Mouse (Mus musculus) limb, embryonic 12.5 days (tissue): ENCODE measurements around the gene Rapgef2. TPM values are rescaled to one million over a fixed set of nuclear protein-coding genes. Genes with fewer than 3 reads are reported as not detected.

Experiments
- ATAC-seq: fragments of 200-750 bp; cut with Nextera tagmentation; 2 replicates; pipeline ENCODE4 v1.8.0; 2017; ENCODE audit warnings: low read depth, moderate TSS enrichment; ENCODE audit not compliant: insufficient number of reproducible peaks, insufficient read depth, low FRiP score, low TSS enrichment
- H3K27ac ChIP-seq: fragments of 300-500 bp; sonication (generic); 2 replicates; pipeline ENCODE4 v1.5.1; 2016; ENCODE audit warnings: mild to moderate bottlenecking, moderate library complexity
- H3K27me3 ChIP-seq: fragments of 300-500 bp; sonication (generic); 2 replicates; pipeline ENCODE4 v1.6.1; 2016; ENCODE audit warnings: mild to moderate bottlenecking, moderate library complexity
- H3K36me3 ChIP-seq: fragments of 300-500 bp; sonication (generic); 2 replicates; pipeline ENCODE4 v1.6.1; 2016; ENCODE audit warnings: mild to moderate bottlenecking, moderate library complexity
- H3K4me1 ChIP-seq: fragments of 300-500 bp; sonication (generic); replicated peaks from 2 replicates; pipeline ENCODE4 v1.6.1; 2016
- H3K4me2 ChIP-seq: fragments of 300-500 bp; sonication (generic); 2 replicates; pipeline ENCODE4 v1.6.1; 2016; ENCODE audit warnings: mild to moderate bottlenecking, moderate library complexity
- H3K4me3 ChIP-seq: fragments of 300-500 bp; sonication (generic); replicated peaks from 2 replicates; pipeline ENCODE4 v1.5.1; 2016; ENCODE audit warnings: mild to moderate bottlenecking
- H3K9ac ChIP-seq: fragments of 300-500 bp; sonication (generic); replicated peaks from 2 replicates; pipeline ENCODE4 v1.6.1; 2016; ENCODE audit warnings: mild to moderate bottlenecking, moderate library complexity
- H3K9me3 ChIP-seq: fragments of 300-500 bp; sonication (generic); 2 replicates; pipeline ENCODE4 v1.6.1; 2016; ENCODE audit warnings: mild to moderate bottlenecking, moderate library complexity
- WGBS: fragments of 180-500 bp; shearing (Covaris S2); methylation state at CpG from one replicate; pipeline ENCODE4 v1.1.7; 2016; 5-methylcytosine and 5-hydroxymethylcytosine counted together
- polyA plus RNA-seq: library from polyadenylated mRNA; unstranded; fragments of >200 nt; fragmentation: Nextera tagmentation; extraction: Ambion mirVana; gene quantifications from 2 replicates; pipeline ENCODE4 v1.2.1, GENCODE M21; 2016

Gene Rapgef2
- polyA plus RNA-seq, 1 experiment from 2014 or later = 9.8 TPM

GRCm38 (mm10) chr3:79283031-79283430 is 3.3 kb downstream of the Rapgef2 start:
- no peak overlapping the region for H3K4me2 ChIP-seq
- no peaks in the 10 kb centered on the region for H3K36me3 ChIP-seq
- ATAC-seq = no peak
- no peak overlapping the region for H3K9ac ChIP-seq
- H3K9me3 ChIP-seq = no peaks in the 10 kb centered on the region
- WGBS = 63% methylated on average over 2 of the region's 2 CpGs
- peaks cover 43% of the 10 kb centered on the region for H3K4me1 ChIP-seq
- H3K27me3 ChIP-seq = no peaks in the 10 kb centered on the region
- no peak overlapping the region for H3K27ac ChIP-seq
- no peak overlapping the region for H3K4me3 ChIP-seq

- ATAC-seq = no peak
- H3K4me1 ChIP-seq = peaks cover 31% of the 10 kb centered on the region
These were observed 10.3 kb downstream of the Rapgef2 start for GRCm38 (mm10) chr3:79275856-79276645.

GRCm38 (mm10) chr3:79273350-79273749 is 13.0 kb downstream of the Rapgef2 start:
- no peak overlapping the region for H3K4me3 ChIP-seq
- peaks cover 47% of the 10 kb centered on the region for H3K4me1 ChIP-seq
- H3K36me3 ChIP-seq = no peaks in the 10 kb centered on the region
- H3K9ac ChIP-seq = no peak overlapping the region
- 9% methylated on average over 1 of the region's 1 CpGs for WGBS
- ATAC-seq = peak; percentile 57; the same call in 1 of the 2 replicates
- peak overlapping the region; percentile 50 for H3K27ac ChIP-seq
- peak overlapping the region; percentile 8; the same call in 1 of the 2 replicates for H3K4me2 ChIP-seq
- H3K9me3 ChIP-seq = no peaks in the 10 kb centered on the region
- H3K27me3 ChIP-seq = no peaks in the 10 kb centered on the region

More at GRCm38 (mm10) chr3:79275856-79276645, 10.3 kb downstream of the Rapgef2 start:
- no peak overlapping the region for H3K4me3 ChIP-seq
- H3K27me3 ChIP-seq = no peaks in the 10 kb centered on the region
- H3K9me3 ChIP-seq = no peaks in the 10 kb centered on the region
- WGBS = 89% methylated on average over 11 of the region's 11 CpGs
- H3K9ac ChIP-seq = no peak overlapping the region
- H3K27ac ChIP-seq = no peak overlapping the region
- no peak overlapping the region for H3K4me2 ChIP-seq
- H3K36me3 ChIP-seq = no peaks in the 10 kb centered on the region

GRCm38 (mm10) chr3:79272939-79273338 is 13.4 kb downstream of the Rapgef2 start:
- H3K4me1 ChIP-seq = peaks cover 48% of the 10 kb centered on the region
- no peak overlapping the region for H3K9ac ChIP-seq
- H3K4me2 ChIP-seq = no peak overlapping the region
- 68% methylated on average over 4 of the region's 4 CpGs for WGBS
- no peak for ATAC-seq
- H3K9me3 ChIP-seq = no peaks in the 10 kb centered on the region
- no peaks in the 10 kb centered on the region for H3K36me3 ChIP-seq
- H3K4me3 ChIP-seq = no peak overlapping the region
- H3K27me3 ChIP-seq = no peaks in the 10 kb centered on the region
- peak overlapping the region; percentile 66; the same call in 1 of the 2 replicates for H3K27ac ChIP-seq

- Histone ChIP-seq H3K36me3 (no peaks in the 10 kb centered on the region), H3K9ac (no peak overlapping the region), H3K9me3 (no peaks in the 10 kb centered on the region), H3K27me3 (no peaks in the 10 kb centered on the region), H3K4me1 (peaks cover 57% of the 10 kb centered on the region), H3K27ac (0 out of 2 replicates have a peak overlapping the region, but pooled peaks have one; percentile 12), H3K4me2 (no peak overlapping the region), H3K4me3 (no peak overlapping the region)
- no peak for ATAC-seq
- 76% methylated on average over 12 of the region's 12 CpGs for WGBS
These were observed 15.2 kb downstream of the Rapgef2 start for GRCm38 (mm10) chr3:79270980-79271555.

- Histone ChIP-seq H3K9ac (no peak overlapping the region), H3K4me2 (no peak overlapping the region), H3K36me3 (no peaks in the 10 kb centered on the region), H3K27me3 (no peaks in the 10 kb centered on the region), H3K27ac (no peak overlapping the region), H3K4me1 (peaks cover 55% of the 10 kb centered on the region), H3K4me3 (no peak overlapping the region), H3K9me3 (no peaks in the 10 kb centered on the region)
- no peak for ATAC-seq
- 81% methylated on average over 8 of the region's 8 CpGs for WGBS
These were observed 16.4 kb downstream of the Rapgef2 start for GRCm38 (mm10) chr3:79269872-79270271.

- Histone ChIP-seq H3K27me3 (no peaks in the 10 kb centered on the region), H3K4me3 (no peak overlapping the region), H3K4me2 (no peak overlapping the region), H3K9me3 (no peaks in the 10 kb centered on the region), H3K9ac (no peak overlapping the region), H3K36me3 (no peaks in the 10 kb centered on the region), H3K4me1 (peaks cover 39% of the 10 kb centered on the region), H3K27ac (no peak overlapping the region)
- no peak for ATAC-seq
- WGBS = 76% methylated on average over 6 of the region's 6 CpGs
These were observed 19.3 kb downstream of the Rapgef2 start for GRCm38 (mm10) chr3:79266976-79267375.

- no peaks in the 10 kb centered on the region for H3K27me3 ChIP-seq
- H3K9ac ChIP-seq = no peak overlapping the region
- H3K9me3 ChIP-seq = no peaks in the 10 kb centered on the region; the same call in 1 of the 2 replicates
- ATAC-seq = no peak
- H3K4me2 ChIP-seq = no peak overlapping the region
- WGBS = 85% methylated on average over 6 of the region's 6 CpGs
- H3K4me3 ChIP-seq = no peak overlapping the region
- H3K27ac ChIP-seq = no peak overlapping the region
- H3K36me3 ChIP-seq = no peaks in the 10 kb centered on the region
- H3K4me1 ChIP-seq = peaks cover 5% of the 10 kb centered on the region
These were observed 24.5 kb downstream of the Rapgef2 start for GRCm38 (mm10) chr3:79261816-79262316.

GRCm38 (mm10) chr3:79254023-79254422 is 32.3 kb downstream of the Rapgef2 start:
- H3K36me3 ChIP-seq = no peaks in the 10 kb centered on the region
- no peak overlapping the region for H3K9ac ChIP-seq
- H3K4me2 ChIP-seq = no peak overlapping the region
- H3K27me3 ChIP-seq = no peaks in the 10 kb centered on the region
- H3K27ac ChIP-seq = no peak overlapping the region
- ATAC-seq = no peak
- 79% methylated on average over 3 of the region's 3 CpGs for WGBS
- peaks cover 5% of the 10 kb centered on the region for H3K9me3 ChIP-seq
- H3K4me3 ChIP-seq = no peak overlapping the region
- H3K4me1 ChIP-seq = peaks cover 2% of the 10 kb centered on the region; the same call in 1 of the 2 replicates

- no peak for ATAC-seq
- H3K4me3 ChIP-seq = no peak overlapping the region
- H3K4me1 ChIP-seq = peaks cover 4% of the 10 kb centered on the region; the same call in 1 of the 2 replicates
- peaks cover 5% of the 10 kb centered on the region for H3K9me3 ChIP-seq
- H3K9ac ChIP-seq = no peak overlapping the region
- H3K27ac ChIP-seq = no peak overlapping the region
- no peaks in the 10 kb centered on the region for H3K27me3 ChIP-seq
- no peaks in the 10 kb centered on the region for H3K36me3 ChIP-seq
- H3K4me2 ChIP-seq = no peak overlapping the region
- 78% methylated on average over 9 of the region's 9 CpGs for WGBS
These were observed 32.9 kb downstream of the Rapgef2 start for GRCm38 (mm10) chr3:79253416-79253815.

GRCm38 (mm10) chr3:79252921-79253394 is 33.4 kb downstream of the Rapgef2 start:
- peaks cover 5% of the 10 kb centered on the region for H3K9me3 ChIP-seq
- H3K27me3 ChIP-seq = no peaks in the 10 kb centered on the region
- H3K9ac ChIP-seq = no peak overlapping the region
- no peaks in the 10 kb centered on the region for H3K36me3 ChIP-seq
- ATAC-seq = no peak
- no peak overlapping the region for H3K27ac ChIP-seq
- WGBS = 68% methylated on average over 5 of the region's 5 CpGs
- no peak overlapping the region for H3K4me2 ChIP-seq
- H3K4me1 ChIP-seq = peaks cover 8% of the 10 kb centered on the region; the same call in 1 of the 2 replicates
- no peak overlapping the region for H3K4me3 ChIP-seq
